Mouse (Mus musculus) embryo, embryonic 11 days (tissue): ENCODE data around the gene Nol9.

Experiments used
- DNase-seq: peaks from one replicate; pipeline ENCODE4 v3.0.0-alpha.2; 2015

Gene Nol9

GRCm38 (mm10) chr4:152095937-152096910 is 57.1 kb downstream of the Nol9 start:
- DNase-seq = peak; percentile 79

- no peak for DNase-seq
Observed at GRCm38 (mm10) chr4:152096927-152097326, 57.8 kb downstream of the Nol9 start.

GRCm38 (mm10) chr4:152097911-152098799 is 59.0 kb downstream of the Nol9 start:
- DNase-seq = no peak

GRCm38 (mm10) chr4:152100541-152100940 is 61.4 kb downstream of the Nol9 start:
- no peak for DNase-seq

- no peak for DNase-seq
Observed at GRCm38 (mm10) chr4:152101081-152101653, 62.0 kb downstream of the Nol9 start.

- no peak for DNase-seq
Observed at GRCm38 (mm10) chr4:152101921-152102320, 62.8 kb downstream of the Nol9 start.

GRCm38 (mm10) chr4:152103025-152103424 is 63.9 kb downstream of the Nol9 start:
- peak; percentile 76 for DNase-seq

- DNase-seq = no peak
Observed at GRCm38 (mm10) chr4:152106746-152107145, 67.6 kb downstream of the Nol9 start.

GRCm38 (mm10) chr4:152107493-152107892 is 68.4 kb downstream of the Nol9 start:
- peak; percentile 68 for DNase-seq

GRCm38 (mm10) chr4:152107971-152108509 is 68.9 kb downstream of the Nol9 start:
- peak; percentile 93 for DNase-seq

- no peak for DNase-seq
Observed at GRCm38 (mm10) chr4:152108673-152109072, 69.6 kb downstream of the Nol9 start.

GRCm38 (mm10) chr4:152109509-152109908 is 70.4 kb downstream of the Nol9 start:
- no peak for DNase-seq

- DNase-seq = no peak
Observed at GRCm38 (mm10) chr4:152110689-152111088, 71.6 kb downstream of the Nol9 start.
